Mouse (Mus musculus) heart, postnatal 36 days (tissue): Measurements from ENCODE around the gene Nelfe. TPM values are rescaled to one million over a fixed set of nuclear protein-coding genes. Genes with fewer than 3 reads are reported as not detected.

Experiments
- microRNA-seq, 2 experiments: library from miRNA; unstranded; fragments of <30 nt; microRNA quantifications; one replicate each; pipeline ENCODE4 v1.2.0; 2021; ENCODE audit warnings: borderline number of aligned reads in 2 of 2
- total RNA-seq, 2 experiments: library from RNA; stranded (reverse); gene quantifications; 2 replicates each; pipeline ENCODE4 v1.2.3; 2021

Nelfe gene
- total RNA-seq, 2 experiments from 2014 or later = 13.7 to 15.3 TPM

Small RNA genes lying within 50 kb of the gene (microRNA-seq; reads per million reads assigned to microRNA genes)
- 0 reads per million in 2 experiments for gene Mir6970
- 1.3 to 2.2 reads per million in 2 experiments for gene Mir6971
- gene Mir6972 = 0 reads per million in 2 experiments

Other genes with a start within 250 kb of the Nelfe start
- gene Rnf5, start 246.7 kb upstream of the Nelfe start, total RNA-seq = 10 to 100 TPM; 35.7 to 37.1 TPM
- 10 to 100 TPM; 61.2 to 70.5 TPM for gene Agpat1, start 246.1 kb upstream of the Nelfe start, total RNA-seq
- 1 to 10 TPM; 1.5 to 2.5 TPM for gene Egfl8, start 234.4 kb upstream of the Nelfe start, total RNA-seq
- 10 to 100 TPM; 54.4 to 55.5 TPM for gene Ppt2, start 221.9 kb upstream of the Nelfe start, total RNA-seq
- 1 to 10 TPM; 1.4 to 1.7 TPM for gene Prrt1, start 220.9 kb upstream of the Nelfe start, total RNA-seq
- 1 to 10 TPM; 6.9 to 9.9 TPM for gene Fkbpl, start 205.6 kb upstream of the Nelfe start, total RNA-seq
- gene Atf6b, start 203.2 kb upstream of the Nelfe start, total RNA-seq = 10 to 100 TPM; 15.3 to 16.1 TPM
- 10 to 100 TPM; 35.6 to 39.7 TPM for gene Tnxb, start 179.9 kb upstream of the Nelfe start, total RNA-seq
- gene C4b, start 106.5 kb upstream of the Nelfe start, total RNA-seq = 10 to 100 TPM; 22.8 to 24.7 TPM
- gene Cyp21a1, start 45.8 kb upstream of the Nelfe start, total RNA-seq = not detected
- 10 to 100 TPM in 1 of 2 experiments, 1 to 10 TPM in 1; 10.0 to 11.1 TPM for gene Stk19, start 13.4 kb upstream of the Nelfe start, total RNA-seq
- gene Dxo, start 13.4 kb upstream of the Nelfe start, total RNA-seq = 10 to 100 TPM; 12.4 to 17.3 TPM
- gene Skiv2l, start 181 bp upstream of the Nelfe start, total RNA-seq = 10 to 100 TPM; 22.6 to 24.5 TPM
- gene Cfb, start 12.1 kb downstream of the Nelfe start, total RNA-seq = 1 to 10 TPM; 4.4 to 7.5 TPM
- gene Zbtb12, start 29.1 kb downstream of the Nelfe start, total RNA-seq = 1 to 10 TPM; 7.5 to 7.7 TPM
- not detected for gene Gm20547, start 31.7 kb downstream of the Nelfe start, total RNA-seq
- gene C2, start 47.9 kb downstream of the Nelfe start, total RNA-seq = 1 to 10 TPM; 3.1 to 4.4 TPM
- 10 to 100 TPM; 44.6 to 49.8 TPM for gene Ehmt2, start 48.1 kb downstream of the Nelfe start, total RNA-seq
- gene Slc44a4, start 64.1 kb downstream of the Nelfe start, total RNA-seq = not detected
- gene Neu1, start 80.9 kb downstream of the Nelfe start, total RNA-seq = 10 to 100 TPM; 13.2 to 16.5 TPM
- gene Hspa1b, start 108.8 kb downstream of the Nelfe start, total RNA-seq = 1 to 10 TPM; 2.8 to 4.5 TPM
- not detected for gene Gm20481, start 119.5 kb downstream of the Nelfe start, total RNA-seq
- gene Hspa1a, start 121.8 kb downstream of the Nelfe start, total RNA-seq = 1 to 10 TPM; 4.2 to 4.6 TPM
- 1 to 10 TPM; 7.8 to 9.2 TPM for gene Hspa1l, start 122.3 kb downstream of the Nelfe start, total RNA-seq
- gene Lsm2, start 131.5 kb downstream of the Nelfe start, total RNA-seq = 10 to 100 TPM; 16.0 to 17.4 TPM
- 10 to 100 TPM; 26.7 to 27.4 TPM for gene Vars, start 150.6 kb downstream of the Nelfe start, total RNA-seq
- gene Vwa7, start 166.2 kb downstream of the Nelfe start, total RNA-seq = 1 to 10 TPM; 8.4 to 9.3 TPM
- not detected for gene Sapcd1, start 177.6 kb downstream of the Nelfe start, total RNA-seq
- under 1 TPM; 0.25 to 0.70 TPM for gene Msh5, start 196.4 kb downstream of the Nelfe start, total RNA-seq
- 10 to 100 TPM; 41.7 to 44.0 TPM for gene Clic1, start 199.6 kb downstream of the Nelfe start, total RNA-seq
- 10 to 100 TPM; 27.5 to 27.6 TPM for gene Ddah2, start 208.6 kb downstream of the Nelfe start, total RNA-seq
- gene Ly6g6c, start 215.0 kb downstream of the Nelfe start, total RNA-seq = under 1 TPM in 1 of 2 experiments, not detected in 1; 0.56 TPM
- under 1 TPM; 0.42 to 0.49 TPM for gene Mpig6b, start 215.8 kb downstream of the Nelfe start, total RNA-seq
- gene Ly6g6e, start 226.5 kb downstream of the Nelfe start, total RNA-seq = not detected
- gene Ly6g6d, start 227.7 kb downstream of the Nelfe start, total RNA-seq = under 1 TPM; 0.70 to 0.80 TPM
- gene Ly6g6f, start 235.2 kb downstream of the Nelfe start, total RNA-seq = not detected
- gene Abhd16a, start 238.9 kb downstream of the Nelfe start, total RNA-seq = 10 to 100 TPM; 54.6 to 61.1 TPM